Mouse (Mus musculus): Measurements from ENCODE around the gene Mgat4a. TPM values are rescaled to one million over a fixed set of nuclear protein-coding genes. Genes with fewer than 3 reads are reported as not detected.

Gene Mgat4a
- total and polyA plus RNA-seq, 3 experiments = 22.3 to 23.2 (median 22.9) TPM

GRCm38 (mm10) chr1:37464878-37465452, 75.9 kb downstream of the Mgat4a start:
- dilution Hi-C loops (cut with MboI; ENCODE audit: extremely low pct_ligation_motif_present, extremely low pct_unique_long_range_greater_than_20kb, low sequenced_read_pairs) = no loop called here
- no peak for DNase-seq (ENCODE audit: extremely low read depth)
- in situ Hi-C loops (cut with MboI; ENCODE audit: low pct_ligation_motif_present, low pct_unique_long_range_greater_than_20kb, low sequenced_read_pairs) = loop anchor here (10.0 kb wide), 1 partner anchor 190 kb away; no protein-coding TSS in a partner anchor
- peaks cover 41 to 62% of the 10 kb centered on the region in 2 experiments for H3K36me3 ChIP-seq (replicated peaks in 1 of 2; ENCODE audit: control insufficient read depth in 1 of 2, insufficient read depth in 1 of 2, low read length in 1 of 2)
- H3K79me2 ChIP-seq (replicated peaks; ENCODE audit: control insufficient read depth, extremely low read depth, insufficient read depth, poor library complexity, severe bottlenecking) = peaks cover 3% of the 10 kb centered on the region; the same call in 1 of the 2 replicates
- peaks cover 9% of the 10 kb centered on the region for H3K9me3 ChIP-seq (replicated peaks; ENCODE audit: low read length)
- H3K9ac ChIP-seq (ENCODE audit: insufficient read depth, low read depth) = no peak overlapping the region
- no peaks in the 10 kb centered on the region for H3K27me3 ChIP-seq (replicated peaks)
- no peak overlapping the region for H3K4me3 ChIP-seq (replicated peaks in 1 of 3; ENCODE audit: low read depth in 2 of 3, low read length in 2 of 3, poor library complexity in 1 of 3)
- TF ChIP-seq NRF1 (IDR thresholded peaks at IDR 0.05; ENCODE audit: low read depth, low read length) = no peak
- no peak for TF ChIP-seq TCF12 (IDR thresholded peaks at IDR 0.05; ENCODE audit: low read depth, low read length)
- no peak for TF ChIP-seq JUND (conservative IDR thresholded peaks at IDR 0.05; ENCODE audit: low read depth, low read length)
- TF ChIP-seq MEF2A (IDR thresholded peaks at IDR 0.05; ENCODE audit: borderline replicate concordance, low read depth, low read length) = no peak
- no peak for TF ChIP-seq RCOR1 (conservative IDR thresholded peaks at IDR 0.05; ENCODE audit: low read depth, low read length)
- no peak for TF ChIP-seq ELF1 (IDR thresholded peaks at IDR 0.05; ENCODE audit: low read depth, low read length)
- TF ChIP-seq POLR2AphosphoS2 (IDR thresholded peaks at IDR 0.05; ENCODE audit: low read depth, low read length) = no peak
- TF ChIP-seq KAT2A (IDR thresholded peaks at IDR 0.05; ENCODE audit: insufficient replicate concordance, low read length) = no peak
- TF ChIP-seq BHLHE40 (IDR thresholded peaks at IDR 0.05; ENCODE audit: low read depth, low read length) = no peak
- TF ChIP-seq USF1 (IDR thresholded peaks at IDR 0.05; ENCODE audit: low read depth, low read length) = no peak
- TF ChIP-seq IRF4 (IDR thresholded peaks at IDR 0.05; ENCODE audit: low read depth, low read length) = no peak
- no peak for TF ChIP-seq PAX5 (IDR thresholded peaks at IDR 0.05; ENCODE audit: low read length)
- no peak for TF ChIP-seq UBTF (IDR thresholded peaks at IDR 0.05; ENCODE audit: low read depth, low read length)
- TF ChIP-seq HCFC1 (IDR thresholded peaks at IDR 0.05; ENCODE audit: low read depth, low read length) = no peak
- no peak for TF ChIP-seq POLR2A (IDR thresholded peaks at IDR 0.05; ENCODE audit: low read depth, low read length)
- TF ChIP-seq GABPA (IDR thresholded peaks at IDR 0.05; ENCODE audit: insufficient replicate concordance, low read depth, low read length) = no peak
- no peak for TF ChIP-seq ZC3H11A (IDR thresholded peaks at IDR 0.05; ENCODE audit: low read depth, low read length)
- no peak for TF ChIP-seq JUN (IDR thresholded peaks at IDR 0.05; ENCODE audit: insufficient read depth, low read depth, low read length)
- H3K4me2 ChIP-seq (ENCODE audit: insufficient read depth, low read depth, poor library complexity, severe bottlenecking) = no peak overlapping the region
- no peak overlapping the region for H3K27ac ChIP-seq (ENCODE audit: insufficient read depth, low read depth)
- H3K4me1 ChIP-seq (ENCODE audit: control insufficient read depth in 1 of 2, insufficient read depth in 2 of 2) = peaks cover 6 to 24% of the 10 kb centered on the region in 2 experiments

GRCm38 (mm10) chr1:37457546-37457945, 83.3 kb downstream of the Mgat4a start:
- no peak for DNase-seq (ENCODE audit: extremely low read depth)
- no peaks in the 10 kb centered on the region for H3K9me3 ChIP-seq (replicated peaks; ENCODE audit: low read length)
- H3K27ac ChIP-seq (ENCODE audit: insufficient read depth, low read depth) = no peak overlapping the region
- no peak overlapping the region for H3K4me2 ChIP-seq (ENCODE audit: insufficient read depth, low read depth, poor library complexity, severe bottlenecking)
- in situ Hi-C loops (cut with MboI; ENCODE audit: low pct_ligation_motif_present, low pct_unique_long_range_greater_than_20kb, low sequenced_read_pairs) (no loop called here), dilution Hi-C loops (cut with MboI; ENCODE audit: extremely low pct_ligation_motif_present, extremely low pct_unique_long_range_greater_than_20kb, low sequenced_read_pairs) (no loop called here)
- no peaks in the 10 kb centered on the region for H3K79me2 ChIP-seq (replicated peaks; ENCODE audit: control insufficient read depth, extremely low read depth, insufficient read depth, poor library complexity, severe bottlenecking)
- no peak overlapping the region for H3K4me3 ChIP-seq (replicated peaks in 1 of 3; ENCODE audit: low read depth in 2 of 3, low read length in 2 of 3, poor library complexity in 1 of 3)
- TF ChIP-seq CHD1 (IDR thresholded peaks at IDR 0.05; ENCODE audit: low read depth, low read length) (no peak), USF1 (IDR thresholded peaks at IDR 0.05; ENCODE audit: low read depth, low read length) (no peak), MAFK (IDR thresholded peaks at IDR 0.05; ENCODE audit: insufficient replicate concordance, low read length) (no peak), ZNF384 (IDR thresholded peaks at IDR 0.05; ENCODE audit: low read depth, low read length) (no peak), JUND (conservative IDR thresholded peaks at IDR 0.05; ENCODE audit: low read depth, low read length) (no peak), UBTF (IDR thresholded peaks at IDR 0.05; ENCODE audit: low read depth, low read length) (no peak), NRF1 (IDR thresholded peaks at IDR 0.05; ENCODE audit: low read depth, low read length) (no peak), ZKSCAN1 (IDR thresholded peaks at IDR 0.05; ENCODE audit: borderline replicate concordance, low read depth, low read length) (no peak)
- H3K4me1 ChIP-seq (ENCODE audit: control insufficient read depth in 1 of 2, insufficient read depth in 2 of 2) = no peaks in the 10 kb centered on the region
- H3K9ac ChIP-seq (ENCODE audit: insufficient read depth, low read depth) = no peak overlapping the region
- H3K27me3 ChIP-seq (replicated peaks) = no peaks in the 10 kb centered on the region
- peaks cover 56 to 79% of the 10 kb centered on the region in 2 experiments for H3K36me3 ChIP-seq (replicated peaks in 1 of 2; ENCODE audit: control insufficient read depth in 1 of 2, insufficient read depth in 1 of 2, low read length in 1 of 2)
